Mouse (Mus musculus) testis, adult 10 weeks (tissue): ENCODE data around the gene Hagh. TPM values are rescaled to one million over a fixed set of nuclear protein-coding genes. Genes with fewer than 3 reads are reported as not detected.

Experiments
- polyA plus RNA-seq: library from polyadenylated mRNA; stranded (reverse); fragments of 350-450 nt; fragmentation: Illumina TruSeq; extraction: RNeasy Lipid Tissue Mini Kit (QIAGEN cat#74804); gene quantifications from one replicate; pipeline ENCODE4 v1.2.3, GENCODE M21; 2014; ENCODE audit warnings: low read depth, low replicate concordance

Gene Hagh
- 93.5 TPM for polyA plus RNA-seq

GRCm38 (mm10) chr17:24839842-24840241, at the start of gene Hagh:
TSS of gene Hagh (plus strand) at chr17:24840143.

GRCm38 (mm10) chr17:24803952-24804951, 35.7 kb upstream of the Hagh start, which contains the start of gene Meiob:
TSS of gene Meiob (plus strand) at chr17:24804289.

GRCm38 (mm10) chr17:24850065-24850772, 10.3 kb downstream of the Hagh start, which contains the start of gene Fahd1:
TSS of gene Fahd1 (minus strand) at chr17:24850364.

GRCm38 (mm10) chr17:24865776-24866175, 25.8 kb downstream of the Hagh start, which contains the start of gene Igfals:
TSS of gene Igfals (plus strand) at chr17:24865997.

GRCm38 (mm10) chr17:24886134-24886931, 46.4 kb downstream of the Hagh start, which contains the start of the genes Nubp2 and Spsb3:
TSS of gene Nubp2 (minus strand) at chr17:24886349.
TSS of gene Spsb3 (plus strand) at chr17:24886643.

GRCm38 (mm10) chr17:24894995-24895547, 55.1 kb downstream of the Hagh start, which contains the start of the genes Eme2 and Mrps34:
TSS of gene Eme2 (minus strand) at chr17:24895087.
TSS of gene Mrps34 (plus strand) at chr17:24895116.

GRCm38 (mm10) chr17:24896241-24896992, 56.5 kb downstream of the Hagh start, which contains the start of gene Nme3:
TSS of gene Nme3 (plus strand) at chr17:24896500.

Other genes starting within 250 kb of the Hagh start
- gene Tsc2, start 207.5 kb upstream of the Hagh start, polyA plus RNA-seq, result 5.8 TPM
- gene Nthl1, start 207.5 kb upstream of the Hagh start, polyA plus RNA-seq, result 0.10 TPM
- 0.57 TPM for gene Slc9a3r2, start 189.8 kb upstream of the Hagh start, polyA plus RNA-seq
- gene Npw, start 181.7 kb upstream of the Hagh start, polyA plus RNA-seq, result not detected
- gene Zfp598, start 170.5 kb upstream of the Hagh start, polyA plus RNA-seq, result 1.4 TPM
- 0.11 TPM for gene Syngr3, start 150.2 kb upstream of the Hagh start, polyA plus RNA-seq
- 29.2 TPM for gene Gfer, start 144.0 kb upstream of the Hagh start, polyA plus RNA-seq
- gene Noxo1, start 143.9 kb upstream of the Hagh start, polyA plus RNA-seq, result 12.7 TPM
- gene Tbl3, start 132.5 kb upstream of the Hagh start, polyA plus RNA-seq, result 0.29 TPM
- 46.8 TPM for gene Rnf151, start 122.1 kb upstream of the Hagh start, polyA plus RNA-seq
- gene Rps2, start 122.0 kb upstream of the Hagh start, polyA plus RNA-seq, result 129 TPM
- gene Ndufb10, start 115.7 kb upstream of the Hagh start, polyA plus RNA-seq, result 69.2 TPM
- not detected for gene Rpl3l, start 112.3 kb upstream of the Hagh start, polyA plus RNA-seq
- 1.1 TPM for gene Msrb1, start 103.5 kb upstream of the Hagh start, polyA plus RNA-seq
- gene Hs3st6, start 87.2 kb upstream of the Hagh start, polyA plus RNA-seq, result not detected
- gene Meiob, start 35.9 kb upstream of the Hagh start, polyA plus RNA-seq, result 67.9 TPM
- 25.4 TPM for gene Fahd1, start 10.2 kb downstream of the Hagh start, polyA plus RNA-seq
- gene Igfals, start 25.9 kb downstream of the Hagh start, polyA plus RNA-seq, result not detected
- gene Nubp2, start 46.2 kb downstream of the Hagh start, polyA plus RNA-seq, result 19.6 TPM
- gene Spsb3, start 46.5 kb downstream of the Hagh start, polyA plus RNA-seq, result 1.6 TPM
- 1.9 TPM for gene Eme2, start 54.9 kb downstream of the Hagh start, polyA plus RNA-seq
- gene Mrps34, start 55.0 kb downstream of the Hagh start, polyA plus RNA-seq, result 0.64 TPM
- gene Nme3, start 56.4 kb downstream of the Hagh start, polyA plus RNA-seq, result 0.69 TPM
- 4.3 TPM for gene Mapk8ip3, start 96.8 kb downstream of the Hagh start, polyA plus RNA-seq
- 13.2 TPM for gene Jpt2, start 120.5 kb downstream of the Hagh start, polyA plus RNA-seq
- gene Cramp1l, start 175.6 kb downstream of the Hagh start, polyA plus RNA-seq, result 13.1 TPM
- gene Ift140, start 175.9 kb downstream of the Hagh start, polyA plus RNA-seq, result 141 TPM
- gene Tmem204, start 243.4 kb downstream of the Hagh start, polyA plus RNA-seq, result 1.2 TPM